Mouse (Mus musculus): Measurements from ENCODE around the gene Ap2a2. TPM values are rescaled to one million over a fixed set of nuclear protein-coding genes. Genes with fewer than 3 reads are reported as not detected.

The Ap2a2 gene
- 79.5 and 79.9 TPM in 2 replicates for polyA plus RNA-seq (2016; fragmentation: Nextera tagmentation; extraction: Ambion mirVana)

- Histone ChIP-seq H3K27ac (peak within 1 kb of the TSS; percentile 92), H3K36me3 (0 out of 2 replicates have a peak, but pooled peaks cover 3% of the 10 kb centered on the region), H3K4me3 (peak within 1 kb of the TSS; percentile 93), H3K9me3 (no peaks in the 10 kb centered on the region), H3K27me3 (ENCODE audit: insufficient read depth, poor library complexity, severe bottlenecking) (no peaks in the 10 kb centered on the region), H3K4me1 (peaks cover 47% of the 10 kb centered on the region)
- peak; percentile 97 for DNase-seq (ENCODE audit: low spot score)
- WGBS = under 1% methylated on average over 70 of the region's 72 CpGs
Measured at GRCm38 (mm10) chr7:141561682-141562391, at the start of gene Ap2a2. Gene Ap2a2, plus strand, starts transcription at chr7:141562173.

DNA sequence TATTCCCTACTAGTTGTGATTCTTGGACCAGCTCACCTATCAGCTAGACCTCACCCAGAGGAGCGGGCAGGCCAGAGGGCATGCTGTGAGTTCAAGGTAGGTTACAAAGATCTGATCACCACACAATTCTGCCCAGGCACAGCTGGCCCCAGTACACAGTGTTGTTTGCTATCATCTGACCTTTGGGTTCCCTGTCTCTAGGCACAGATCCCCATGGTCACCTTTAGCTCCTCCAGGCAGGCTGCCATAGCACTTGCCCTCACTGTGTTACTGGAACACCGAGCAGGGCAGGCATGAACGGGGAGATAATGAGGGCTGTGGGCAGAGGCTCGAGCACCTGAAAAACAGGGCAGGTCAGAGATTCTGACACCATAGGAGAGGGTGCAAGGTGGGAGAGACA, 44.3 kb upstream of the Ap2a2 start:
- no peaks in the 10 kb centered on the region for H3K9me3 ChIP-seq
- DNase-seq (ENCODE audit: low spot score) = no peak
- no peak overlapping the region for H3K4me3 ChIP-seq
- H3K4me1 ChIP-seq = peaks cover 22% of the 10 kb centered on the region
- H3K27me3 ChIP-seq (ENCODE audit: insufficient read depth, poor library complexity, severe bottlenecking) = no peaks in the 10 kb centered on the region
- H3K27ac ChIP-seq = no peak overlapping the region
- 77% methylated on average over 4 of the region's 4 CpGs for WGBS
- H3K36me3 ChIP-seq = peaks cover 40% of the 10 kb centered on the region

DNA sequence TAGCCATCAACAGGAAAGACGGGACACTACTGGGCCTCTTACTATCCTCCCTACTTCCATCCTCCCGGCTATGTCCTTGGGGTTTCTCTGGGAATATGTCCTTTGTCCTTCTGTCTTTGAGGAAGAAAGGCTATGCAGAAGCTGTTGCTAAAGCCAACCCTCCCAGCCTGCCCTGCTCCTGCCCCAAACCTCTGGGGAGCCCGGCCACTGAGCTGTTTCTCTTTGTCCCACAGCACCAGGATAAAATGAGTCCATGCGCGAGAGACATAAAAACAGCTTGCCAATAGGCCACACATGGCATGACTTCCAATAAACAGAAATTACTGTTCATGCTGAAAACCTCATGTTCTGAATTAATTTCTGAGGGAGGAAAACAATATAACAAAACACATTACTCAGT, 43.7 kb upstream of the Ap2a2 start:
- Histone ChIP-seq H3K36me3 (peaks cover 35% of the 10 kb centered on the region), H3K27me3 (ENCODE audit: insufficient read depth, poor library complexity, severe bottlenecking) (no peaks in the 10 kb centered on the region), H3K27ac (no peak overlapping the region), H3K9me3 (no peaks in the 10 kb centered on the region), H3K4me1 (peaks cover 25% of the 10 kb centered on the region), H3K4me3 (no peak overlapping the region)
- 90% methylated on average over 5 of the region's 5 CpGs for WGBS
- DNase-seq (ENCODE audit: low spot score) = no peak

DNA sequence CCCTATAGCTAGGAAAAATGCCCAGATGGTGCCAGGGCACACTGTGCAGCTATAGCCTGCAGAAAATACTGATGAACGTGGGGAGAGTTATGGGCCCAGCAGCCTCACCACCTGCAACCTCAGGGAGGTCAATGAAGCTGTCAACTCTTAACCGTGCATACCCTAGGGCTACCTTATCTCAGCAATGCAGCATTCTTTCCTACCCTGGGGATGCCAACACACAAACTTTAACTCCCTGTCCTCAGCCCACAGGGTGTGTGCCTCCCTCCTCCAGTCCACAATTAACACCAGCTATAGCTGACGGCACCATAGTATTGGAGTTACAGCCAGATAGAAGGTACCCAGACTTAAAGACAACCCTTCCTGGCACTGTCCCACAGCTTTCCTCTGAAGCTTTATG, 43.0 kb upstream of the Ap2a2 start:
- Histone ChIP-seq H3K27me3 (ENCODE audit: insufficient read depth, poor library complexity, severe bottlenecking) (no peaks in the 10 kb centered on the region), H3K9me3 (no peaks in the 10 kb centered on the region), H3K27ac (peak overlapping the region; percentile 56), H3K4me1 (peaks cover 26% of the 10 kb centered on the region), H3K36me3 (peaks cover 29% of the 10 kb centered on the region), H3K4me3 (no peak overlapping the region)
- DNase-seq (ENCODE audit: low spot score) = no peak
- 33% methylated on average over 3 of the region's 3 CpGs for WGBS

DNA sequence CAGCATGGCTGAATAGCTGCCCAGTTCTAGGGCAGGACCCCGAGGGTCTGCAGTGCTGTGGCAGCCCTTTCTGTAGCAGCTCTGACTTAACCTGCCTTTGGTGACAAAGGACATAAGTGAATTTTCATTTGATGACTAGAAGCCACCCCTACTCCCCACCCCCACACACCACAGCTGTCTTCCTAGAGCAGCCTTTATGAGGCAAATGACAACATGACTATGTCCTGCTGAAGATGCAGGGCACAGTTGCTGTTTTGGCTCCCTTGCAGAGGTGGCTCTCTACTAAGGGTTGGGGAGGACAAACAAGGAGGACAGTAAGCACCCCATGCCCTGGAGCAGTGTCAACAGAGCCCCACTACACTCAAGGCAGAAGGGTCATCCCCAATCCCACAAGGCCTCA, 42.2 kb upstream of the Ap2a2 start:
- no peak for DNase-seq (ENCODE audit: low spot score)
- Histone ChIP-seq H3K4me3 (no peak overlapping the region), H3K27ac (peak overlapping the region; percentile 56), H3K4me1 (peaks cover 26% of the 10 kb centered on the region), H3K9me3 (no peaks in the 10 kb centered on the region), H3K27me3 (ENCODE audit: insufficient read depth, poor library complexity, severe bottlenecking) (no peaks in the 10 kb centered on the region), H3K36me3 (peaks cover 26% of the 10 kb centered on the region; the same call in 1 of the 2 replicates)
- WGBS = 65% methylated on average over 1 of the region's 1 CpGs

DNA sequence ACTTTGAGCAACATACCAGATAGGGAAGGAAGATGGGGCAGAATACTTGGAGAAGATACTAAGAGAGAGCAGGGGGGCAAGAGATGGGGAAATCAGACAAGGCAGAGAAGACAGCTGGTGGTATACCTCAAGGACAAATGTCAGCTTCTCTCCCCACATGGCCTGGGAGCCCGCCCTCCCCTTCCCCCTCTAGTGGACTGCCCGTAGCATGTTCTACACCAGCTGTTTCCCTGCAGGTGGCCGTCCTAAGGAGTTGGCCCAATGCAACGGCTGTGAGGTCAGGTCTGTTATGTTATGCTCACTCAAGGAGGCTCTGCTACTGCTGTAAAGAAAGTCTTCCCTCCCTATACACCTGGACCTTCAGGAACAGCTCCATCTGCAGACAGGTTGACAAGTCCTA, 39.0 kb upstream of the Ap2a2 start:
- WGBS = 44% methylated on average over 4 of the region's 4 CpGs
- peaks cover 29% of the 10 kb centered on the region for H3K36me3 ChIP-seq
- no peaks in the 10 kb centered on the region for H3K27me3 ChIP-seq (ENCODE audit: insufficient read depth, poor library complexity, severe bottlenecking)
- peaks cover 22% of the 10 kb centered on the region for H3K4me1 ChIP-seq
- no peak for DNase-seq (ENCODE audit: low spot score)
- H3K27ac ChIP-seq = 0 out of 2 replicates have a peak overlapping the region, but pooled peaks have one; percentile 7
- no peak overlapping the region for H3K4me3 ChIP-seq
- H3K9me3 ChIP-seq = no peaks in the 10 kb centered on the region

- H3K9me3 ChIP-seq = no peaks in the 10 kb centered on the region
- 85% methylated on average over 4 of the region's 4 CpGs for WGBS
- H3K36me3 ChIP-seq = peaks cover 40% of the 10 kb centered on the region
- DNase-seq (ENCODE audit: low spot score) = no peak
- H3K27me3 ChIP-seq (ENCODE audit: insufficient read depth, poor library complexity, severe bottlenecking) = no peaks in the 10 kb centered on the region
- no peak overlapping the region for H3K4me3 ChIP-seq
- peaks cover 15% of the 10 kb centered on the region for H3K4me1 ChIP-seq
- H3K27ac ChIP-seq = no peak overlapping the region
Measured at GRCm38 (mm10) chr7:141524271-141524670, 37.7 kb upstream of the Ap2a2 start.

GRCm38 (mm10) chr7:141524760-141525579, 37.0 kb upstream of the Ap2a2 start:
- no peaks in the 10 kb centered on the region for H3K27me3 ChIP-seq (ENCODE audit: insufficient read depth, poor library complexity, severe bottlenecking)
- H3K4me1 ChIP-seq = peaks cover 8% of the 10 kb centered on the region; the same call in 1 of the 2 replicates
- peak; percentile 89 for DNase-seq (ENCODE audit: low spot score)
- 0 out of 2 replicates have a peak overlapping the region, but pooled peaks have one; percentile 2 for H3K27ac ChIP-seq
- no peak overlapping the region for H3K4me3 ChIP-seq
- H3K36me3 ChIP-seq = peaks cover 46% of the 10 kb centered on the region
- H3K9me3 ChIP-seq = no peaks in the 10 kb centered on the region
- 59% methylated on average over 6 of the region's 6 CpGs for WGBS

- DNase-seq (ENCODE audit: low spot score) = peak; percentile 72
- WGBS = 85% methylated on average over 4 of the region's 4 CpGs
- 0 out of 2 replicates have a peak, but pooled peaks cover 4% of the 10 kb centered on the region for H3K4me1 ChIP-seq
- no peaks in the 10 kb centered on the region for H3K9me3 ChIP-seq
- 0 out of 2 replicates have a peak overlapping the region, but pooled peaks have one; percentile 2 for H3K27ac ChIP-seq
- peaks cover 52% of the 10 kb centered on the region for H3K36me3 ChIP-seq
- H3K27me3 ChIP-seq (ENCODE audit: insufficient read depth, poor library complexity, severe bottlenecking) = no peaks in the 10 kb centered on the region
- H3K4me3 ChIP-seq = no peak overlapping the region
Measured at GRCm38 (mm10) chr7:141525580-141525925, 36.4 kb upstream of the Ap2a2 start.

DNA sequence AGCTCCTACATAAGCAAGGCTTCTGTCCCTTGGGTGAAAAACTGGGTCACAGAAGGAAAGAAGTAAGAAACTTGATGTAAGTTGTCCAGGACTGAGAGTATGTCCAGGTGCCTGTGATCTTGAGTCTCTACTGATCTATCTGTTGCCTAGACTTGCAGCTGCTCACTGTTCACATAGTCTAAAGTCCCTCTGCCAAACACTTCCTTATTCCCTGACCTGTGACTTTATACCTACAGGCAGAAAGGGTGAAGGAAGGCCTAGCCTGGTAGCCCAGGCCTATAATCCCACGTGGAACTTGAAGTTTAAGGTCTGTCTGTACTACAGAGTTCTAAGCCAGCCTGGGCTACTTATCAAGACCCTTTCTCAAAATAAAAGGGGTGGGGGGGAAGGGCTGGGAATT, 26.4 kb upstream of the Ap2a2 start:
- Histone ChIP-seq H3K4me3 (no peak overlapping the region), H3K27me3 (ENCODE audit: insufficient read depth, poor library complexity, severe bottlenecking) (no peaks in the 10 kb centered on the region), H3K36me3 (peaks cover 5% of the 10 kb centered on the region; the same call in 1 of the 2 replicates), H3K4me1 (peaks cover 20% of the 10 kb centered on the region), H3K9me3 (no peaks in the 10 kb centered on the region), H3K27ac (no peak overlapping the region)
- WGBS = 67% methylated on average over 1 of the region's 1 CpGs
- no peak for DNase-seq (ENCODE audit: low spot score)

DNA sequence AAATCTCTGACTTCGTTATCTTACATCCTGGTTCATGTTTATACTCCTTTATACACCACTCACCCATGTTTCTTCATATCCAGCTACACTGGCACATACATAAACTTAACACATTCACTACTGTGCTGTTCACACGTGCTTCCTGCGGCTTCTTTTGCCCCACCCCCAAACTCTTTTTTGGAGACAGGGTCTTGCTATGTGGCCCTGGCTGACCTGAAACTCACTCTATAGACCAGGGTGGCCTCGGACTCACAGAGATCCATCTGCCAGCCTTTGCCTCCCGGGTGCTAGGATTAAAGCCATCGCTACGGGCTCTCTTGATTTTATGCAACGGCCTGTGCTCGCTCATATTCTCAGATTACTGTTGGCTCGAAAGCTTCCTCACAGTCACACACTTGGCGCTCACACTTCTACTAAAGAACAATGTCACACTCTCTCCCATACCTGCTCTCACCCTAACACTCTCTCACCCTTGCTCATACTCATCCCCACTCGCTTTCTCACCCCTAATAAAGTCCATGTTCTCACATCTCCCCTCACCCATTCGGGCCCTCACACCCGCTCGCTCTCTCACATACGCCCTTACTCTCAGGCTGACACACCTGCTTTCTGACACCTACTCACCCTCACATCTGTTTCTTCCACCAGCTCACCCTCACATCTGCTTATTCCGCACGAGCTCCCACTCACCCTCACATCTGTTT, 23.0 kb upstream of the Ap2a2 start:
- no peaks in the 10 kb centered on the region for H3K9me3 ChIP-seq
- no peaks in the 10 kb centered on the region for H3K27me3 ChIP-seq (ENCODE audit: insufficient read depth, poor library complexity, severe bottlenecking)
- H3K36me3 ChIP-seq = no peaks in the 10 kb centered on the region
- peak overlapping the region; percentile 93 for H3K27ac ChIP-seq
- H3K4me1 ChIP-seq = peaks cover 23% of the 10 kb centered on the region
- DNase-seq (ENCODE audit: low spot score) = no peak
- WGBS = 13% methylated on average over 18 of the region's 18 CpGs
- H3K4me3 ChIP-seq = peak overlapping the region; percentile 91

DNA sequence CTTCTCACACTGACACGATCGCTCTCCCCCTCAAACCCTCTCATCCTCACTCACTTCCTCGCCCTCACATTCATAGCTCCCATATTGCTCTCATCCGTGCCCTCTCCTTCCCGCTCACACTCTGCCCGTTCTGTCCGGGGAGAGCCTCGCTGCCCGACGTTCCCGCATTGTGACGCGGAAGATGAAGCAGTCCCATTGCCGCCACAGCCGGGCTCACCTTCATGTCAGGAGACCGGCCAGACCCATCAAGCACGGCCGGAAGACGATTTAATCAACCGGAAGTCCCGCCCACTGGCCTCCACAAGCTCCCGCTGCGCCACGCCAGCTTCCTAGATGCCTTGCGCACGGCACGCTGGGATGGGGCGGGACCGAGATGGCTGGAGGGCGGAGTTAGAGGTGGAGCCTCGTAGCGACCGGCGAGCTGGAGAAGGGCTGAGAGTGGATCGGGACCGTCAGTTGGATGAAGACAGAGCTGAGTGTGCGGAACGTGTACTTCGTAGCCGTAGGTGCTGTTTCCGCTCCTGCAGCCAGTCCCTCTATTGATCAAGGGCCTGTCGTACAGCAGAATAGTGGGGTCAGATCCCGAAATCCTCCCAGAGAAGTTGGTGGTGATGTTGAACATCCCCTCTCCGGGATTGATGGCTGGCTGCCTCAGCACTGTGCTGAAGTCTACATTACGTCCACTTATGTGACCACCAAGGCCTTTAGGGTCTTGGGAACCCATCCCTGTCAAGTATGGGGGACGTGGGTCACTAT, 22.2 kb upstream of the Ap2a2 start, which contains the start of gene Chid1:
TSS of gene Chid1 (minus strand) at position 302 of the 756 bp plus-strand sequence.
- 1% methylated on average over 46 of the region's 46 CpGs for WGBS
- Histone ChIP-seq H3K4me3 (peak within 1 kb of the TSS; percentile 91), H3K4me1 (peaks cover 20% of the 10 kb centered on the region), H3K27ac (peak within 1 kb of the TSS; percentile 93), H3K9me3 (no peaks in the 10 kb centered on the region), H3K36me3 (no peaks in the 10 kb centered on the region), H3K27me3 (ENCODE audit: insufficient read depth, poor library complexity, severe bottlenecking) (no peaks in the 10 kb centered on the region)
- DNase-seq (ENCODE audit: low spot score) = peak; percentile 99
